Mouse (Mus musculus) embryo, embryonic 10.5 days (tissue): ENCODE measurements around the gene Ikbke.
A peak's percentile ranks its signal among the peaks of the same experiment; 100 is the strongest.
"Not testable (repeated sequence)": the region's sequence is repeated elsewhere in the genome, so short reads cannot be mapped to it uniquely, and the experiment has no call there.

ENCODE experiments used
- DNase-seq: peaks from one replicate; pipeline ENCODE4 v3.0.0-alpha.2; 2015; ENCODE audit warnings: low spot score

Ikbke gene

GRCm38 (mm10) chr1:131280280-131280679 lies 874 bp upstream of the Ikbke start:
- no peak for DNase-seq

GRCm38 (mm10) chr1:131278606-131279455 lies 575 bp downstream of the Ikbke start:
- no peak for DNase-seq

GRCm38 (mm10) chr1:131276831-131277230 lies 2.6 kb downstream of the Ikbke start:
- DNase-seq: peak; percentile 11

- no peak for DNase-seq
These were observed 3.8 kb downstream of the Ikbke start for GRCm38 (mm10) chr1:131275577-131275976.

- no peak for DNase-seq
These were observed 4.5 kb downstream of the Ikbke start for GRCm38 (mm10) chr1:131274725-131275539.

GRCm38 (mm10) chr1:131269797-131270578 lies 9.4 kb downstream of the Ikbke start:
- peak; percentile 94 for DNase-seq

- DNase-seq: no peak
These were observed 10.6 kb downstream of the Ikbke start for GRCm38 (mm10) chr1:131268776-131269175.

GRCm38 (mm10) chr1:131263905-131264304 lies 15.5 kb downstream of the Ikbke start:
- no peak for DNase-seq

GRCm38 (mm10) chr1:131260309-131260656 lies 19.1 kb downstream of the Ikbke start:
- peak; percentile 87 for DNase-seq

GRCm38 (mm10) chr1:131259632-131260308 lies 19.6 kb downstream of the Ikbke start:
- DNase-seq: no peak

GRCm38 (mm10) chr1:131257288-131257687 lies 22.1 kb downstream of the Ikbke start:
- DNase-seq: no peak

GRCm38 (mm10) chr1:131252516-131253250 lies 26.7 kb downstream of the Ikbke start:
- not testable (repeated sequence) for DNase-seq

- peak; percentile 76 for DNase-seq
These were observed 32.7 kb downstream of the Ikbke start for GRCm38 (mm10) chr1:131246433-131247395.

GRCm38 (mm10) chr1:131245926-131246325 lies 33.5 kb downstream of the Ikbke start:
- peak; percentile 73 for DNase-seq

GRCm38 (mm10) chr1:131245089-131245856 lies 34.1 kb downstream of the Ikbke start, which contains the start of gene Rassf5:
Gene Rassf5 (minus strand): TSS chr1:131245258.
- peak; percentile 59 for DNase-seq

- no peak for DNase-seq
These were observed 34.8 kb downstream of the Ikbke start for GRCm38 (mm10) chr1:131244536-131245088.

- no peak for DNase-seq
These were observed 36.5 kb downstream of the Ikbke start for GRCm38 (mm10) chr1:131242956-131243355.

- no peak for DNase-seq
These were observed 39.7 kb downstream of the Ikbke start for GRCm38 (mm10) chr1:131239576-131240193.
